Mouse (Mus musculus) lung, postnatal 0 days (tissue): ENCODE data around the gene Raf1. TPM values are rescaled to one million over a fixed set of nuclear protein-coding genes. Genes with fewer than 3 reads are reported as not detected.
A peak's percentile ranks its signal among the peaks of the same experiment; 100 is the strongest.

Experiments used
- ATAC-seq: fragments of 200-750 bp; cut with Nextera tagmentation; 2 replicates; pipeline ENCODE4 v1.8.0; 2017; ENCODE audit warnings: moderate library complexity
- DNase-seq: peaks from one replicate; pipeline ENCODE4 v3.0.0-alpha.2; 2016; ENCODE audit warnings: low spot score
- H3K27ac ChIP-seq: fragments of 300-500 bp; sonication (generic); 2 replicates; pipeline ENCODE4 v1.5.1; 2014; ENCODE audit warnings: antibody characterized with exemption, mild to moderate bottlenecking, low read length, mixed read lengths
- H3K27me3 ChIP-seq: fragments of 300-500 bp; sonication (generic); replicated peaks from 2 replicates; pipeline ENCODE4 v1.6.1; 2014; ENCODE audit warnings: low read length, mixed read lengths; ENCODE audit not compliant: insufficient read depth
- H3K36me3 ChIP-seq: fragments of 300-500 bp; sonication (generic); 2 replicates; pipeline ENCODE4 v1.6.1; 2014; ENCODE audit warnings: low read length, mixed read lengths; ENCODE audit not compliant: insufficient read depth
- H3K4me1 ChIP-seq: fragments of 300-500 bp; sonication (generic); 2 replicates; pipeline ENCODE4 v1.6.1; 2014; ENCODE audit warnings: antibody characterized with exemption, low read depth, low read length, mixed read lengths; ENCODE audit not compliant: insufficient read depth
- H3K4me2 ChIP-seq: fragments of 300-500 bp; sonication (generic); replicated peaks from 2 replicates; pipeline ENCODE4 v1.6.1; 2014; ENCODE audit warnings: low read depth, mild to moderate bottlenecking, low read length, moderate library complexity, mixed read lengths
- H3K4me3 ChIP-seq: fragments of 300-500 bp; sonication (generic); 2 replicates; pipeline ENCODE4 v1.5.1; 2014; ENCODE audit warnings: low read depth, low read length
- H3K9ac ChIP-seq: fragments of 300-500 bp; sonication (generic); replicated peaks from 2 replicates; pipeline ENCODE4 v1.6.1; 2014; ENCODE audit warnings: low read depth, mild to moderate bottlenecking
- H3K9me3 ChIP-seq: fragments of 300-500 bp; sonication (generic); 2 replicates; pipeline ENCODE4 v1.6.1; 2016; ENCODE audit warnings: low read length, mixed read lengths
- CTCF ChIP-seq: IDR thresholded peaks from 2 replicates; pipeline ENCODE4 v1.5.1; 2016; ENCODE audit warnings: antibody characterized with exemption, mild to moderate bottlenecking
- EP300 ChIP-seq: IDR thresholded peaks from 2 replicates; pipeline ENCODE4 v1.6.1; 2016; ENCODE audit warnings: antibody characterized with exemption, mild to moderate bottlenecking, control low read depth
- WGBS: fragments of 180-500 bp; shearing (Covaris S2); extraction: QIAGEN DNeasy Blood & Tissue Kit; methylation state at CpG from one replicate; pipeline ENCODE4 v1.1.7; 2014; 5-methylcytosine and 5-hydroxymethylcytosine counted together
- polyA plus RNA-seq: library from polyadenylated mRNA; unstranded; fragments of >200 nt; fragmentation: Nextera tagmentation; extraction: Ambion mirVana; gene quantifications from 2 replicates; pipeline ENCODE4 v1.2.1, GENCODE M21; 2015

Gene Raf1
- polyA plus RNA-seq, 1 experiment from 2014 or later: 58.9 TPM

GRCm38 (mm10) chr6:115701302-115701701, 24.9 kb upstream of the Raf1 start:
- Histone ChIP-seq H3K27ac (peak overlapping the region; percentile 65; the same call in 1 of the 2 replicates), H3K4me2 (no peak overlapping the region), H3K9ac (no peak overlapping the region), H3K4me1 (no peaks in the 10 kb centered on the region), H3K4me3 (no peak overlapping the region), H3K36me3 (no peaks in the 10 kb centered on the region), H3K27me3 (no peaks in the 10 kb centered on the region), H3K9me3 (no peaks in the 10 kb centered on the region)
- WGBS: 54% methylated on average over 11 of the region's 11 CpGs
- peak; percentile 22 for DNase-seq
- no peak for ATAC-seq
- no peak for TF ChIP-seq EP300
- TF ChIP-seq CTCF: peak; percentile 57

- no peaks in the 10 kb centered on the region for H3K4me1 ChIP-seq
- H3K27ac ChIP-seq: peak overlapping the region; percentile 65
- no peak overlapping the region for H3K9ac ChIP-seq
- TF ChIP-seq CTCF (no peak), EP300 (no peak)
- 60% methylated on average over 1 of the region's 1 CpGs for WGBS
- H3K4me3 ChIP-seq: no peak overlapping the region
- H3K9me3 ChIP-seq: no peaks in the 10 kb centered on the region
- H3K36me3 ChIP-seq: no peaks in the 10 kb centered on the region
- no peaks in the 10 kb centered on the region for H3K27me3 ChIP-seq
- no peak overlapping the region for H3K4me2 ChIP-seq
- DNase-seq: peak; percentile 46
- peak; percentile 39 for ATAC-seq
Measured at GRCm38 (mm10) chr6:115700778-115701177, 24.3 kb upstream of the Raf1 start.

DNA sequence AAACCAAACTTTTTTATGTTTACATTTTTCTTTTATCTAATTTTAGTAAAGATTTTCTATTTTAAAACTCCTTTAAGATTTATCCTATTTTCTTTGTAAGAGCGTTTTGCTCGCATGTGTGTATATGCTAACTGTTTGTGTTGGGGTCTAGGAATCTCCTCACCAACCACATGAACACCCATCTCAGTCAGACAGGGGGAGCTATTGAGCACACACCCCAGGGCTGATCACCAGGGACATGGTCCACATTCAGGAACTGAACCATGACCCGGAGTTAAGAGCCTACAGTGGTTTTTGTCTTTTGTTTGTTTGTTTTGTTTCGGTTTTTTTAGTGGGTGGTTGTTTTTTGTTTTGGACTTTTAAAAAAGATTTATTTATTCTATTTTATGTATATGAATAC, 22.3 kb upstream of the Raf1 start:
- DNase-seq: peak; percentile 12
- H3K27me3 ChIP-seq: no peaks in the 10 kb centered on the region
- no peak overlapping the region for H3K9ac ChIP-seq
- H3K27ac ChIP-seq: no peak overlapping the region; the same call in 1 of the 2 replicates
- peaks cover 4% of the 10 kb centered on the region for H3K4me1 ChIP-seq
- no peaks in the 10 kb centered on the region for H3K36me3 ChIP-seq
- no peaks in the 10 kb centered on the region for H3K9me3 ChIP-seq
- no peak overlapping the region for H3K4me2 ChIP-seq
- TF ChIP-seq EP300: no peak
- peak; percentile 63 for TF ChIP-seq CTCF
- WGBS: 64% methylated on average over 4 of the region's 4 CpGs
- no peak overlapping the region for H3K4me3 ChIP-seq
- no peak for ATAC-seq

DNA sequence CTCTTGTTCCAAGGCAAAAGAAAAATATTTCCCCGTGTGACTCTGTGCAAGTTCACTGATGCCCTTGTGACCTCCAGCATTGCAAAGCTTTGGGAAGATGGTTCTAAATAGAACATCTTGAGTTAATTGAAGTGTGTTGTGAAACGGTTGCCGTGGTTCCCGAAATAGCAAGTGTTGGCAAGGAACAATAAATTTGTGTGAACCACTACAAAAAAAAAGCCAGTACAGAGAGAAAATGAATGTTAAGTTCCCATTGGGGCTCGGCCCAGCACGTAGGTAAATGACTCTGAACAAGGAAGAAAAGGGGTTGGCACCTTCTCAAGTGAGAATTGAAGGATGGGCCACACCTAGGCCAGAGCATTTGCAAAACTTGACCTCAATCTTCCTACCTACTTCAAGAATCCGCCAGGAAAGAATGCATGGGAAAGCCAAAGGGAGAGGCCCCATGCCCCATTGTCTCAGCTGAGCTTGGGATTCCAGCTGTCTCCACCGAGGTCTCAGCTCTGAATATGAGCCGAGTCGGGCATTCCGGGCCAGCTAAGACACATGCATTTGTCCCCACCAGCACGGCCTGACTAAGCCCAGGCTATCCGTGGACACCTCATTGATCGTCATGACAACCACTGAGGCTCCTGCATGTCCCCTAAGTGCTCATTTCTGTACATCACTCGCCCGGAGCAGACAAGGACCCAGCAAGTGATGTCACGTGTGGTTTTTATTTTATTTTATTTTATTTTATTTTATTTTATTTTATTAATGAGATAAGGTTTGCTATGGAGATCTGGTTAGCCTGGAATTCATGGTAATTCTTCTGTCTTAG, 21.5 kb upstream of the Raf1 start:
- Histone ChIP-seq H3K4me2 (no peak overlapping the region), H3K9me3 (no peaks in the 10 kb centered on the region), H3K9ac (no peak overlapping the region), H3K27ac (peak overlapping the region; percentile 74), H3K4me3 (no peak overlapping the region), H3K4me1 (peaks cover 4% of the 10 kb centered on the region), H3K36me3 (no peaks in the 10 kb centered on the region), H3K27me3 (no peaks in the 10 kb centered on the region)
- TF ChIP-seq EP300 (peak; percentile 80), CTCF (no peak)
- ATAC-seq (peak; percentile 86), DNase-seq (peak; percentile 92)
- 45% methylated on average over 17 of the region's 17 CpGs for WGBS

- Histone ChIP-seq H3K4me1 (peaks cover 4% of the 10 kb centered on the region), H3K9ac (no peak overlapping the region), H3K4me3 (no peak overlapping the region), H3K9me3 (no peaks in the 10 kb centered on the region), H3K4me2 (no peak overlapping the region), H3K27me3 (no peaks in the 10 kb centered on the region), H3K36me3 (no peaks in the 10 kb centered on the region), H3K27ac (no peak overlapping the region)
- TF ChIP-seq EP300 (no peak), CTCF (0 out of 2 replicates have a peak, but pooled peaks have one; percentile 5)
- ATAC-seq: no peak
- WGBS: 79% methylated on average over 7 of the region's 7 CpGs
- DNase-seq: no peak
Measured at GRCm38 (mm10) chr6:115696707-115697215, 20.3 kb upstream of the Raf1 start.

- Histone ChIP-seq H3K27ac (no peak overlapping the region), H3K4me3 (no peak overlapping the region), H3K4me2 (no peak overlapping the region), H3K4me1 (peaks cover 4% of the 10 kb centered on the region), H3K36me3 (no peaks in the 10 kb centered on the region), H3K9me3 (no peaks in the 10 kb centered on the region), H3K27me3 (no peaks in the 10 kb centered on the region), H3K9ac (no peak overlapping the region)
- DNase-seq: peak; percentile 41
- no peak for TF ChIP-seq EP300
- TF ChIP-seq CTCF: no peak
- peak; percentile 37; the same call in 1 of the 2 replicates for ATAC-seq
- 44% methylated on average over 7 of the region's 7 CpGs for WGBS
Measured at GRCm38 (mm10) chr6:115695124-115695523, 18.7 kb upstream of the Raf1 start.
